Mouse (Mus musculus) thymus, adult 2 months (tissue): ENCODE data around the gene Ints12.

ENCODE experiments used
- CTCF ChIP-seq: fragments of 200-500 bp; IDR thresholded peaks from 2 replicates; pipeline ENCODE4 v1.5.1; 2012; ENCODE audit warnings: mild to moderate bottlenecking, control low read depth, low read length, moderate library complexity, borderline replicate concordance; ENCODE audit not compliant: control insufficient read depth, poor library complexity, insufficient read depth; ENCODE audit errors: extremely low read depth
- POLR2A ChIP-seq: fragments of 200-500 bp; IDR thresholded peaks from 2 replicates; pipeline ENCODE4 v1.6.1; 2012; ENCODE audit warnings: mild to moderate bottlenecking, low read length, control low read depth, moderate library complexity; ENCODE audit not compliant: control insufficient read depth, poor library complexity, insufficient read depth; ENCODE audit errors: extremely low read depth

DNA sequence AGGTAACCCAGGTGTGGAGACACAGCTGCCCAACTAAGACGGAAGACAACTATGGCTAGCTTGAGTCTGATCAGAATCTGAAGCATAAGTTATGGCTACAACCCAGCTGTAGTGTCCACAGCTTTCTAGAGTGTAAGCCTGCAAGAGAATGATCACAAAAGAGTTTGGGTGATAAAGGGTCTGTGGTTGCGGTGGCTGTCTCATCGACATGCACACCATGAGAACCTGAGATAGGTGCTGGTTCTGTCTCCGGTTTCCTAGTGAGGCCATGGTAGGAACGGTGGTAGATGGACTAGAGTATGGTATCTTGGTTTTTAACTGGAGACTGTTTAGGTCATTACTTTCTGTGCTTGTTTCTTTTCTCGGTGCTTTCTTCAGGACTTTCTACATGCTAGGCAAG, 6.3 kb downstream of the Ints12 start:
- no peak for TF ChIP-seq CTCF
- no peak for TF ChIP-seq POLR2A
